Mouse (Mus musculus) midbrain, embryonic 13.5 days (tissue): ENCODE results near the gene Rbsn. TPM values are rescaled to one million over a fixed set of nuclear protein-coding genes. Genes with fewer than 3 reads are reported as not detected.

Experiments used
- ATAC-seq: fragments of 200-750 bp; cut with Nextera tagmentation; 2 replicates; pipeline ENCODE4 v1.8.0; 2017; ENCODE audit warnings: mild to moderate bottlenecking, moderate TSS enrichment, moderate library complexity
- H3K27ac ChIP-seq: fragments of 300-500 bp; sonication (generic); 2 replicates; pipeline ENCODE4 v1.5.1; 2015; ENCODE audit warnings: inconsistent platforms, mild to moderate bottlenecking, moderate library complexity
- H3K27me3 ChIP-seq: fragments of 300-500 bp; sonication (generic); 2 replicates; pipeline ENCODE4 v1.6.1; 2015; ENCODE audit warnings: mild to moderate bottlenecking, inconsistent platforms
- H3K36me3 ChIP-seq: fragments of 300-500 bp; sonication (generic); 2 replicates; pipeline ENCODE4 v1.6.1; 2015; ENCODE audit warnings: mild to moderate bottlenecking, inconsistent platforms
- H3K4me1 ChIP-seq: fragments of 300-500 bp; sonication (generic); replicated peaks from 2 replicates; pipeline ENCODE4 v1.6.1; 2015; ENCODE audit warnings: inconsistent platforms
- H3K4me2 ChIP-seq: fragments of 300-500 bp; sonication (generic); replicated peaks from 2 replicates; pipeline ENCODE4 v1.6.1; 2015; ENCODE audit warnings: moderate library complexity, mild to moderate bottlenecking, inconsistent platforms
- H3K4me3 ChIP-seq: fragments of 300-500 bp; sonication (generic); replicated peaks from 2 replicates; pipeline ENCODE4 v1.5.1; 2015; ENCODE audit warnings: mild to moderate bottlenecking, inconsistent platforms
- H3K9ac ChIP-seq: fragments of 300-500 bp; sonication (generic); replicated peaks from 2 replicates; pipeline ENCODE4 v1.6.1; 2015; ENCODE audit warnings: mild to moderate bottlenecking, inconsistent platforms
- H3K9me3 ChIP-seq: fragments of 300-500 bp; sonication (generic); 2 replicates; pipeline ENCODE4 v1.6.1; 2016; ENCODE audit warnings: mild to moderate bottlenecking, inconsistent platforms
- WGBS: fragments of 180-500 bp; shearing (Covaris S2); methylation state at CpG from one replicate; pipeline ENCODE4 v1.1.7; 2015; 5-methylcytosine and 5-hydroxymethylcytosine counted together
- polyA plus RNA-seq: library from polyadenylated mRNA; unstranded; fragments of >200 nt; fragmentation: Nextera tagmentation; extraction: Ambion mirVana; gene quantifications from 2 replicates; pipeline ENCODE4 v1.2.1, GENCODE M21; 2015

Rbsn gene
- polyA plus RNA-seq, 1 experiment from 2014 or later = 32.4 TPM

GRCm38 (mm10) chr6:92158801-92159200, 55.9 kb downstream of the Rbsn start:
- Histone ChIP-seq H3K4me1 (no peaks in the 10 kb centered on the region; the same call in 1 of the 2 replicates), H3K27ac (no peak overlapping the region), H3K4me3 (no peak overlapping the region), H3K4me2 (no peak overlapping the region), H3K9me3 (no peaks in the 10 kb centered on the region), H3K27me3 (no peaks in the 10 kb centered on the region), H3K36me3 (peaks cover 99% of the 10 kb centered on the region), H3K9ac (no peak overlapping the region)
- WGBS = 97% methylated on average over 3 of the region's 3 CpGs
- ATAC-seq = no peak

GRCm38 (mm10) chr6:92153774-92154173, 61.0 kb downstream of the Rbsn start:
- H3K9me3 ChIP-seq = no peaks in the 10 kb centered on the region
- H3K27me3 ChIP-seq = no peaks in the 10 kb centered on the region
- no peak overlapping the region for H3K4me3 ChIP-seq
- no peak overlapping the region for H3K9ac ChIP-seq
- H3K27ac ChIP-seq = no peak overlapping the region
- peaks cover 88% of the 10 kb centered on the region for H3K36me3 ChIP-seq
- H3K4me2 ChIP-seq = no peak overlapping the region
- ATAC-seq = no peak
- 93% methylated on average over 1 of the region's 1 CpGs for WGBS
- H3K4me1 ChIP-seq = no peaks in the 10 kb centered on the region

GRCm38 (mm10) chr6:92145881-92146280, 68.8 kb downstream of the Rbsn start:
- H3K4me3 ChIP-seq = no peak overlapping the region
- no peak for ATAC-seq
- no peaks in the 10 kb centered on the region for H3K27me3 ChIP-seq
- no peak overlapping the region for H3K9ac ChIP-seq
- no peaks in the 10 kb centered on the region for H3K4me1 ChIP-seq
- H3K36me3 ChIP-seq = peaks cover 48% of the 10 kb centered on the region
- WGBS = 95% methylated on average over 4 of the region's 4 CpGs
- no peak overlapping the region for H3K27ac ChIP-seq
- H3K9me3 ChIP-seq = no peaks in the 10 kb centered on the region
- H3K4me2 ChIP-seq = no peak overlapping the region

Other genes with a start within 250 kb of the Rbsn start
- 7.3 and 8.0 TPM in 2 replicates for gene Fgd5, start 236.0 kb downstream of the Rbsn start, polyA plus RNA-seq
- 22.0 and 23.9 TPM in 2 replicates for gene Nr2c2, start 123.5 kb downstream of the Rbsn start, polyA plus RNA-seq
- 60.8 and 68.2 TPM in 2 replicates for gene Mrps25, start 30.9 kb downstream of the Rbsn start, polyA plus RNA-seq
- 3.3 and 4.3 TPM in 2 replicates for gene Trh, start 29.7 kb upstream of the Rbsn start, polyA plus RNA-seq